Mouse (Mus musculus) heart, postnatal 0 days (tissue): Measurements from ENCODE around the gene Adgrv1. TPM values are rescaled to one million over a fixed set of nuclear protein-coding genes. Genes with fewer than 3 reads are reported as not detected.

Source experiments
- ATAC-seq: fragments of 200-750 bp; cut with Nextera tagmentation; 2 replicates; pipeline ENCODE4 v1.8.0; 2017; ENCODE audit warnings: low read depth, moderate number of reproducible peaks, moderate library complexity; ENCODE audit not compliant: insufficient read depth
- DNase-seq: peaks from one replicate; pipeline ENCODE4 v3.0.0-alpha.2; 2016; ENCODE audit warnings: low spot score
- H3K27ac ChIP-seq: fragments of 300-500 bp; sonication (generic); 2 replicates; pipeline ENCODE4 v1.5.1; 2014; ENCODE audit warnings: low read depth, mild to moderate bottlenecking
- H3K27me3 ChIP-seq: fragments of 300-500 bp; sonication (generic); 2 replicates; pipeline ENCODE4 v1.6.1; 2014; ENCODE audit warnings: low read length, mixed read lengths; ENCODE audit not compliant: control insufficient read depth, insufficient read depth
- H3K36me3 ChIP-seq: fragments of 300-500 bp; sonication (generic); replicated peaks from 2 replicates; pipeline ENCODE4 v1.6.1; 2014; ENCODE audit warnings: low read length, mixed read lengths; ENCODE audit not compliant: control insufficient read depth, insufficient read depth
- H3K4me1 ChIP-seq: fragments of 300-500 bp; sonication (generic); 2 replicates; pipeline ENCODE4 v1.6.1; 2014; ENCODE audit warnings: antibody characterized with exemption; ENCODE audit not compliant: control insufficient read depth, insufficient read depth
- H3K4me2 ChIP-seq: fragments of 300-500 bp; sonication (generic); 2 replicates; pipeline ENCODE4 v1.6.1; 2014; ENCODE audit warnings: low read depth, mild to moderate bottlenecking, low read length, moderate library complexity
- H3K4me3 ChIP-seq: fragments of 300-500 bp; sonication (generic); 2 replicates; pipeline ENCODE4 v1.5.1; 2014; ENCODE audit warnings: low read depth, low read length
- H3K9ac ChIP-seq: fragments of 300-500 bp; sonication (generic); replicated peaks from 2 replicates; pipeline ENCODE4 v1.6.1; 2014; ENCODE audit warnings: low read depth, low read length, mixed read lengths
- H3K9me3 ChIP-seq: fragments of 300-500 bp; sonication (generic); replicated peaks from 2 replicates; pipeline ENCODE4 v1.6.1; 2016; ENCODE audit warnings: low read length; ENCODE audit not compliant: control insufficient read depth
- CTCF ChIP-seq: IDR thresholded peaks from 2 replicates; pipeline ENCODE4 v1.5.1; 2016; ENCODE audit warnings: antibody characterized with exemption, control low read depth, low read depth
- EP300 ChIP-seq: IDR thresholded peaks from 2 replicates; pipeline ENCODE4 v1.6.1; 2016; ENCODE audit warnings: antibody characterized with exemption, low read depth
- WGBS: fragments of 180-500 bp; shearing (Covaris S2); extraction: QIAGEN DNeasy Blood & Tissue Kit; methylation state at CpG from one replicate; pipeline ENCODE4 v1.1.7; 2014; 5-methylcytosine and 5-hydroxymethylcytosine counted together
- polyA plus RNA-seq: library from polyadenylated mRNA; unstranded; fragments of >200 nt; fragmentation: Nextera tagmentation; extraction: Ambion mirVana; gene quantifications from 2 replicates; pipeline ENCODE4 v1.2.1, GENCODE M21; 2015
- total RNA-seq: library from RNA; depleted of rRNA; stranded (reverse); fragments of >200 nt; gene quantifications from 2 replicates; pipeline ENCODE4 v1.2.3, GENCODE M21; 2014; ENCODE audit warnings: low replicate concordance

The Adgrv1 gene
- total and polyA plus RNA-seq, 2 experiments from 2014 or later: 0.68 to 10.5 TPM

DNA sequence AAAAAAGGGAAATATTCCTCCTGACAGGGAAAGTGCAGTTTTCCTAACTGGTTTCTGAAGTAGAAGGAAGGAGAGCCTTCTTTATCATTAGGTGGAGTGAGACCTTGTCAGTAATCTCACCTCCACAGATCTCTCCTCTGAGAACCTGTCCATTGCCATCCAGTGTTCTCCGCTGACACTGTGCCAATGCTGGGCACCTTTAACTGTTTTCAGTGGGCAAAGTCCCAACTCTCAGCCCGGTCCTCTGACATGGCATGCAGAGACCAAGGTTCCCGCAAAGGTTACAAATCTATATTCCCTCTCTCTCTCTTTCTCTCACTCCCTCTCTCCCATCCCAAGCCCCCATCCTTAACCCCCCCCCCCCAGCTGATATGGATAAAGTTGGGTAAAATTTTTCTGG is 230.1 kb downstream of the Adgrv1 start:
- 80% methylated on average over 3 of the region's 3 CpGs for WGBS
- ATAC-seq (no peak), DNase-seq (no peak)
- H3K4me3 ChIP-seq: no peak overlapping the region
- no peak overlapping the region for H3K9ac ChIP-seq
- no peaks in the 10 kb centered on the region for H3K27me3 ChIP-seq
- no peak overlapping the region for H3K4me2 ChIP-seq
- no peaks in the 10 kb centered on the region for H3K4me1 ChIP-seq
- no peaks in the 10 kb centered on the region for H3K9me3 ChIP-seq
- H3K36me3 ChIP-seq: no peaks in the 10 kb centered on the region
- H3K27ac ChIP-seq: no peak overlapping the region
- TF ChIP-seq EP300 (no peak), CTCF (no peak)

DNA sequence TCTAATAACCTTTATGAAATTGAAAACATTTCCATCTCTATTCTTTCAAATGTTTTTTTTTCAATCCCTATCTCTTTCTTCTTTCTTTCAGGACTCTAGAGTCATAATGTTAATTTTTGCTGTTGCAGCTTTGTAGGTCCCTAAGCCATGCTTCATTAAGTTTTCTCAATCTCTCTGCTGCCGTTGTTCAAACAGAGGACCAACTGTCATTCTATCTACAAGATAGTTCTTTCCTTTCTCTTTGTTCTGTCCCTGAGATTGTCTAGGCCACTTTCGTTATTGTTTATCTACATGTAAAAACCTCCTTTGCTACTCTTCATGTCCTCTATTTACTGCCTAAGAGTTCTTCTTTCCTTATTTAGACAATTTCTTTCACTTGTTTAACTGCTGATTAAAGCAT is 230.8 kb downstream of the Adgrv1 start:
- no peak for ATAC-seq
- Histone ChIP-seq H3K4me3 (no peak overlapping the region), H3K9ac (no peak overlapping the region), H3K36me3 (no peaks in the 10 kb centered on the region), H3K27me3 (no peaks in the 10 kb centered on the region), H3K27ac (no peak overlapping the region), H3K4me1 (no peaks in the 10 kb centered on the region), H3K9me3 (no peaks in the 10 kb centered on the region), H3K4me2 (no peak overlapping the region)
- 57% methylated on average over 2 of the region's 2 CpGs for WGBS
- TF ChIP-seq CTCF: no peak
- no peak for TF ChIP-seq EP300
- no peak for DNase-seq

DNA sequence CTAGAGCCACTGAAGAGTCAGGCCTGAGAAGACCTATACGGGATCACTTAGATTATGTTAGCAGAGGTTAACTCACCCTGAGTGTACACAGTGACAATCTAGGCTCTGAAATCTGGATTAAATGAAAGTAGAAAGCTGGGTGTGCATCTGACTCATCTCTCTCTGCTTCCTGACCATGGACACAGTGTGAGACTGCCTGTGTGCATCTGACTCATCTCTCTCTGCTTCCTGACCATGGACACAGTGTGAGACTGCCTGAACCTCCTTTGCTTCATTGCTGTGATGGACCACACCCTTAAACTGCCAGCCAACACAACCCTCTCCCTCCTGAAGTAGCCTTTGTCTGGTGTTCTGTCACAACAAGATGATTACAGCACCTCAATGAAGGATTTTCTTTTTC is 231.2 kb downstream of the Adgrv1 start:
- H3K9me3 ChIP-seq: no peaks in the 10 kb centered on the region
- no peak for ATAC-seq
- H3K27me3 ChIP-seq: no peaks in the 10 kb centered on the region
- H3K4me2 ChIP-seq: no peak overlapping the region
- H3K36me3 ChIP-seq: no peaks in the 10 kb centered on the region
- WGBS: 80% methylated on average over 1 of the region's 1 CpGs
- H3K4me3 ChIP-seq: no peak overlapping the region
- no peaks in the 10 kb centered on the region for H3K4me1 ChIP-seq
- DNase-seq: no peak
- H3K27ac ChIP-seq: no peak overlapping the region
- H3K9ac ChIP-seq: no peak overlapping the region
- TF ChIP-seq CTCF (no peak), EP300 (no peak)

DNA sequence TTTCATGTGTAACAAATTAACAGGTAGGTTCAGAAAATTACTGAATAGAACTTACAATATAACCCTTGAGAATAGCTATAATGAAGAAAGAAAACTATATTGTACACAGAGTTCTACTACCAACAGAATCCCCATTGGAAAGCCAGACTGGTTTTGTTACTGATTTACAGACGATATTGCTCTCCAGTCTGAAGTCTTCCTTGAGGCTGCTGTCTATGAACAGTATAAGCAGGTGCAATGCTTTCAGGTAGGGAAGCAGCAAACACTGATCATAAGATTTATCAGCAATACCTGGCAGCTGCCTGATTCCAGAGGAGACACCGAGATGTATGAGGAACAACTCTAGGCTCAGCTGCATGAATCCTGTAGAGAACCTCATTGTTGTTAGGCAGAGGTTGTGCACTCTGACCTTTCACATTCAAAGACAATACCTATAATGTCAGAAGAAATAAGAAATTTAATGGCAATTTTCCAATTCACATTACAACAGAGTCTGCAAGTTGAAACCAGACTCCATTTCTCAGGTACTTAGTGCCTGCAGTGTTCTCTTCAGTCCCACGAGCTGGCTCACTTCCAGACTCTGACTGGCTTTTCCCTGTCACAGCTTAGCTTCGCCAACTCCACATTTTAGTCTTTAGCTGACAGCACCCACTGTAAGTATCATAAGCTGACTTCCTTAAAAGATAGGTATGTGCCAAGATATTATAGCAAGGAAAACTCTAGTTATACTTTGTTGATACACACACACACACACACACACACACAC is 247.2 kb downstream of the Adgrv1 start:
- no peaks in the 10 kb centered on the region for H3K4me1 ChIP-seq
- ATAC-seq: no peak
- peak; percentile 12 for DNase-seq
- no peaks in the 10 kb centered on the region for H3K27me3 ChIP-seq
- H3K4me3 ChIP-seq: no peak overlapping the region
- H3K36me3 ChIP-seq: no peaks in the 10 kb centered on the region
- H3K4me2 ChIP-seq: no peak overlapping the region
- TF ChIP-seq EP300 (no peak), CTCF (no peak)
- 53% methylated on average over 4 of the region's 4 CpGs for WGBS
- no peaks in the 10 kb centered on the region for H3K9me3 ChIP-seq
- no peak overlapping the region for H3K9ac ChIP-seq
- H3K27ac ChIP-seq: no peak overlapping the region

DNA sequence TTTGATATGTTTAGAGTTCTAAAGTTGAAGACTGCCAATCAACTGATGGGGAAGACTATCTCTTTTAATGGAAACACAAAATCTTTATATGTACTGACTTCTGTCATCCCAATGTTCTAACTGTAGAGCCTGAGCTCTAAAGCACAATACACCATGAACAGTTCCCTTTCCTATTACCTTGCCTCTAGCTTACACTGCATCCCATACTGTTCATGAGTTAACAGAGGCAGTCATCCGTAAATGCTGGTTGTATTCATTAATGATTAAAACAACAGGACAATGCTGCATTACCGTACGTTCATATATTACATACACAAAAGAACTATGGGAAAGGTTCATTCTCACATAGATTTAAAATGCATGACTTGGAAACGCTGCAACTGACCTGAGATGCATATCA is 251.1 kb downstream of the Adgrv1 start:
- Histone ChIP-seq H3K4me3 (no peak overlapping the region), H3K36me3 (no peaks in the 10 kb centered on the region), H3K9ac (no peak overlapping the region), H3K9me3 (no peaks in the 10 kb centered on the region), H3K4me2 (no peak overlapping the region), H3K27ac (no peak overlapping the region), H3K27me3 (no peaks in the 10 kb centered on the region), H3K4me1 (no peaks in the 10 kb centered on the region)
- no peak for TF ChIP-seq EP300
- TF ChIP-seq CTCF: no peak
- 77% methylated on average over 4 of the region's 4 CpGs for WGBS
- ATAC-seq: no peak
- no peak for DNase-seq
